Mouse (Mus musculus) cortical plate, adult 2 months (tissue): ENCODE data around the gene Gm21987.

Experiments used
- CTCF ChIP-seq: fragments of 200-500 bp; IDR thresholded peaks from 2 replicates; pipeline ENCODE4 v1.5.1; 2011; ENCODE audit warnings: mild to moderate bottlenecking, control low read depth, low read length; ENCODE audit not compliant: insufficient read depth; ENCODE audit errors: extremely low read depth
- POLR2A ChIP-seq: fragments of 200-500 bp; IDR thresholded peaks from 2 replicates; pipeline ENCODE4 v1.6.1; 2011; ENCODE audit warnings: mild to moderate bottlenecking, low read length, control low read depth; ENCODE audit not compliant: insufficient read depth; ENCODE audit errors: extremely low read depth

- TF ChIP-seq CTCF (no peak), POLR2A (no peak)
These were observed 6.0 kb downstream of the Gm21987 start for GRCm38 (mm10) chr16:38352851-38353250.
